Mouse (Mus musculus) thymus, postnatal 0 days (tissue): ENCODE measurements around the gene Cx3cr1. TPM values are rescaled to one million over a fixed set of nuclear protein-coding genes. Genes with fewer than 3 reads are reported as not detected.

Experiments used
- DNase-seq: peaks from one replicate; pipeline ENCODE4 v3.0.0-alpha.2; 2015; ENCODE audit warnings: low spot score
- polyA plus RNA-seq: library from polyadenylated mRNA; unstranded; fragments of >200 nt; fragmentation: Nextera tagmentation; extraction: Ambion mirVana; gene quantifications from 2 replicates; pipeline ENCODE4 v1.2.1, GENCODE M21; 2015

Cx3cr1 gene
- polyA plus RNA-seq, 1 experiment from 2014 or later = 4.3 TPM

DNA sequence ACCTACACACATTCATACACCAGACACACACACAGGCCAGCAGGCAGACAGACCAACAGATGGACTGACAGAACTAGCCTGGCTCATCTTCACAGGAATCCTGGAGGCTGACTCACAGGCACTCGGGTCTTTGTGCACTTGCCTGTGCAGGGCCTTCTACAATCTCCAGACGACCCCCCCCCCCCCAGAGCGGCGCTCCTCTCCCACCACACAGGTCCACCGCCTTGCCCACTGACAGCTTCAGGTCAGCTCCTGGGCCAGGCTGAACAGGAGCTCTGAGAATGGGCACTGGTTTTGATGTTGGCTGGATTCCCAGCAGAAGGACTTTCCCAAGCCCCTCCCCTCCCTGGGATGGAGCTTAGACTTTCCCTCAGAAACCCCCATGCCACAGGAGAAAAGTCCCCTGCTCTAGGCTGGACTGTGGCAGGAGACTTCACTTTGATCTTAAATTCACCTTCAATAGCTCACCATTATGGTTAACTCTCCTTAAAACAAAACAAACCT, 92.1 kb downstream of the Cx3cr1 start:
- no peak for DNase-seq

- peak; percentile 25 for DNase-seq
Measured at GRCm38 (mm10) chr9:119976704-119977556, 92.7 kb downstream of the Cx3cr1 start.

- DNase-seq = no peak
Measured at GRCm38 (mm10) chr9:119975286-119975685, 94.4 kb downstream of the Cx3cr1 start.

DNA sequence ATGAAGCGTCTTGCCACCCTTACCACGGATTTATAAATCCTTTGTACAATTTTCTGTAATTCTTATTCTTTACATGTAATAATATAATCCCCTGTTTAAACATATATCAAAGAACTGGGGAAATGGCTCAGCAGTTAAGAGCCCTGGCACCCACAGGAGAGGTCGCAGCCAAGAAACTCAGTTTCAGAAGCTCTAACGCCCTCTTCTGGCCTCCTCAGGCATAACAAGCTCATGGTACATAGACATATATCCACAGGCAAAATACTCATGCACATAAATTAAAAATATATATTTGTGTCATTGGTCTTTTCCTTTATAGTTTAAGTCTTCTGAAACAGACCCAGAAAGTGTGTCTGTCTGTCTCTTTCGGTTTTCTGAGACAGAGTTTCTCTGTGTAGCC, 95.1 kb downstream of the Cx3cr1 start:
- no peak for DNase-seq

DNA sequence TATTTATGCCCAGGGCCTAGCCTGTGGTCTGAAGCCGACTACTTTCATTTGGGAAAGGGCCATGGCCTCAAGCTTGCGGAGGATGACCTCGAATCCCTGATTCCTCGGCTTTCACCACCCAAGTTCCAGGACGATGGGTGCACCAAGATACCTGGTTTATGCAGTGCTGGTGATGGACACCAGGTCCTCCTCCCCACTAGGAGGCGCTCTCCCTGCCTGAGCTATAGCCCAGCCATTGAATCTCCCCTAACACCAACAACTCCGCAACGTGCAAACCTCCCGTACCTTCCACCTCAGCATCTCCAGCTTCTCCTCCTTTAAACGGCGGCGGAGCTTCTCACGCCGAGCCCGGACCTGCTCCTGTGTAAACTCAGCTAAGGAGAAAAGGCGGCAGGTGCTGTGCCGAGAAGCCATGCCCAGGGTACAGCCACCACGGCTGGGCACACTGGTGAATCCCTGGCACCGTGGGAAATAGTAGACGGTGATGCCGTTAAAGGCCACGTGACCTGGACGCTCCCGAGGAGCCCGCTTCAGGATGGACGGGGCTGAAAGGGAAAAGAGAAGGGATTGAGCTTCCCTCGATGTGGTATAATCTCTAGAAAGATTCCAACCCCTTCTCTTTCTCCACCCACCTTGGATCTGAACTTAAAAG, 95.7 kb downstream of the Cx3cr1 start:
- peak; percentile 44 for DNase-seq

DNA sequence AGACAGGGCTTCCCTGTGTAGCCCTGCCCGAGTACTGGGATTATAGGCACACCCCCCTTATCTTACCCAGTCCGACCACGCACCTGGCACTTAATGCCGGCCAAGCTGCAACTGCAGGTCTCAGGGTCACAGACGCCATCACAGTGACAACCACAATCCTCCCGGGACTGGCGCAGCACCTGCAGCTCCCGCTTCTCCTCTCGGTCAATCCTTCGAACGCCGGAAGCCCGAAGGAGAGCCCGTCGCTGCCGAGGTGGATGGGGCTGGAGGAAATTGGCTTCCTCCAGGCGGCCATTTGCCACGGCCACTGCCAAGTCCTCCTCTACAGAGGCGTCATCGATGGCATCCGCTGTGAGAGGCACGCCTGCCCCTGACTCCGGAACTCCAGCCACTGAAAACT, 96.4 kb downstream of the Cx3cr1 start:
- no peak for DNase-seq

DNA sequence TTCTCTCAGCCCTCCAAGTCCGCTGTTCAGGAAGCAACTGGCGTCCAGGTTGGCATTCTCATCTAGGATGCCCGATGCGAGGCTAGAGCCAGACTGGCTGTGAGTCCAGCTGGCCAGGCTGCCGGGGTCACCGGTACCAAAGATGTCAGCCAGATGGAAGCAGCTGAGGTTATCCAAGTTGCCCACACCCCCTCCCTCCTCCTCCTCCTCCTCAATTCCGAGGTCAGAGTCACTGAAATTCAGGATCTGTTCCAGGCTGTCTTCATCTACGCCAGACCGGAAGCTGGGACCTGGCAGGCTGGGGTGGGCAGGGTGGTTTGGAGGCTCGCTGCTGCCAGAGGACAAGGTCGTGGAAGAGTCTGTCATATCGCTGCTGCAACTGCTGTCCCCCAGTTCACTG, 97.1 kb downstream of the Cx3cr1 start:
- DNase-seq = no peak

DNA sequence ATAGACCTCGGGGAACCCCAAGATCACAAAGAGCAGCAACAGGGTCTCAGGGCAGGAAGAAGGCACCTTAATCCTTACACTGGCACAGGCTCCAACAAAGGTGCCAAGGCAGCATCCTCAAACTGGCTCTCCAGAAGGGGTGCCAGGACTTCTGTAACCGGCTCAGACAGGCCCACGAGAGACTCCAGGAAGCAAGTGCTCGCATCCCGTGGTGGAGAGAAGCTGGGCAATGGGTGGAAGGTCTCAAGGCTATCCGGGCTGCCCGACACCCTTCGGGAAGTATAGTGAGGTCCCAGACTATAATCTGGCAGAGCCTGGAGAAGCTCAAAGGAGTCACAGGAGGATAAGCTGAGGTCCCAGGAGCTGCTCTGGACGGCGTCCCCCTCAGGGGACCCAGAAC, 97.5 kb downstream of the Cx3cr1 start:
- no peak for DNase-seq

DNA sequence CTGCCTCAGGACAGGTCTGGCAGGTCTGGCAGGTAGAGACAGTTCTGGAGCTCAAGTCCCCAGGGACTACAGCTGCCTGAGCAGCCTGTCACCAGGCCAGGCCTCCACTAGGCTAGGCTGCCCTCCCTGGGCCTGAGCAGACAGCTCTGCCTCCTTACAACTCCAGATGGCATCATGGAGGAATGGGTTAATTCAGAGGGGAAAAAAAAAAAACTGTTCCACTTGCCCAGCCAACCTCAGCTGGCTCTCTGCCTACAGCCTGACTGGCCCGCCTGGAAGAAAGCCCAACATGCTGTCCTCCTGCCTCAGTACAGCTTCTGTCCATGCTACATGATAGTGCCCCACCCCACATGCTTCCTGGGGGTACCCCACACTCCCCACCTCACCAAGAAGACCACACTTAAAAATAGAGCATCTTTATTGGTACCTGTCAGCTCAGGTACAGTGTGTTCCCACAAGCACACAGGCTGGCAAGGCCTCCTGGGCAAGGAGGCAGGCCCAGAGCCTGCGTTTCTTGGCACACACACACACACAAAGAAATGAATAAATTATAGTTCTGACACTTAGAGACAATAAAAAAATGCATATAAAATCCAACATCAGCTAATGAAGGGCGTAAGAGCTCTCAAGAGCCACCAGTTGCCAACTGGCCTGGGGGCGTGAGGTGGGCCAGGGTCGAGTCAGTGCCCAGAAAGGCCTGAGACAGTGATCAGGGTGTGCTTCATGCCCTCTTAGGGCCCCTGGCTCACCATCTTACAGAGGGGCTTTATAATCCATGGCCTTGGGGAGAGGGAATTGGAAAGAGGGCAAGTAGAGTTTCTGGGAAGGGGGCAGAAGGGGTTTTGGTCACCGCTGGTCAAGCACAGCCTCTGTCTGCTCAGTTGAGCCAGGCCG, 98.7 kb downstream of the Cx3cr1 start:
- no peak for DNase-seq

GRCm38 (mm10) chr9:119970221-119970620, 99.5 kb downstream of the Cx3cr1 start:
- DNase-seq = peak; percentile 33

- DNase-seq = no peak
Measured at GRCm38 (mm10) chr9:119969811-119970210, 99.9 kb downstream of the Cx3cr1 start.

- no peak for DNase-seq
Measured at GRCm38 (mm10) chr9:119966221-119966910, 103.3 kb downstream of the Cx3cr1 start.

DNA sequence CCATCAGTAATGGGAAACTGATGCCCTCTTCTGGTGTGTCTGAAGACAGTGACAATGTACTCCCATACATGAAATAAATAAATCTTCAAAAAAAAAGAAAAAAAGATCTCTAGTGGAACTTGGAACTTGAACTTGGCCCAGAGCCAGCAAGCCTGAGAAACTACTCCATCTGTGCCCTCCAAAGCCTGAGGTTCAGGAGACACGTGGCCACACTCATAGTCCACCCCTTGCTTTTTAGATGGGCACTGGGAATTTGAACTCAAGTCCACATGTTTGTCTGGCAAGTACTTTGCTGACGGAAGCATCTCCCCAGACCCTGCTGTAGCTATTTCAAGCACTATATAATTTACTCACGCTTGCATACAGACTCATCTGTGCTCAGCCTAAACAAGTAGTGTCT, 104.5 kb downstream of the Cx3cr1 start:
- no peak for DNase-seq

DNA sequence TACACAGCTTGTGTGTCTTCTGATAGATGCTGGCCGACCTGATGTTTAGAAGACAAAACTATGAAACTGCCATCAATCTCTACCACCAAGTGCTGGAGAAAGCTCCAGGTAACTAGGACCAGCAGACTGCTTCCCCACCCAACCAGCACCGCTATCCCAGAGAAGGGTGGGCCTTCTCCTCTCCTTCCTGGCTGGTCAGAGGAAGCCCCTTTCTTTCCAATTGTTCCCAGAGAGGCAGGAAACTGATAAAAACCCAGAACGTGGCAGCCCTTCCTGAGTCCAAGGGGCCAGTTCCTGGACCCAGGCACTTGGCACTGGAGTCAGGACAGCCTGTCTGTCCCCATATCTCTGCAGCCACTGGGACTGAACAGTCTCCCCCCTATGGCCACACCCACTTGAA, 105.5 kb downstream of the Cx3cr1 start:
- no peak for DNase-seq

DNA sequence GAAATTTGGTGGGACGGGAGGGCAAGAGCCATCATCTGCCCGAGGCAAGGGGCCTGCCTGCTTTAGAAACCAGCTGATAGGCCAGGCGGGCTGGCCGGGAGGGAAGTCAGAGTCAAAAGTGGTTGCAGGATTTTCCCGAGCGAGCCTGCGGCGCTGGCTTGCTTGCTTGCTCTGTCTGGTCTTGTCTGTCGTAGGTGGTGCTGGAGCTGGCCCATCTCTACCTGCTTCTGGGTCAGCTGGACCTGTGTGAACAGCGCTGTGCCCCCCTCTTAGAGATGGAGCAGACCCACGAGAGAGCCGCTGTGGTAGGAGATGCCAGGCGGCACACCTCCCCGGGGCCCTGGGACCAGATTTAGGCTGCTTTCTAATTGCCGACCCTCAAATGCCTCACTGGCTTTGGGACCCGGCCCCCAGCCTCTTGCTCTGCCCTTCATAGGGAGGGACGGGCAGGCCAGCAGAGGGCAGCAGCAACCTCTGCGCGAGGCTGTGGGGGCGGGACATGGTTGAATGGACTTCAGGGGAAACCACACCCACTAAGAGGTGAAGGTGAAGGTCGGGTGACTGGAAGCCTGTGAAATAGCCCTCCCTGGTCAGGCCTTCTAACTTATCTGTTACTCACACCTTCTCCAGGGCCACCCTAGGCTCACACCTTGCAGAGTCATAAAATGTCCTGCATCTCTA, 106.6 kb downstream of the Cx3cr1 start:
- DNase-seq = peak; percentile 76

DNA sequence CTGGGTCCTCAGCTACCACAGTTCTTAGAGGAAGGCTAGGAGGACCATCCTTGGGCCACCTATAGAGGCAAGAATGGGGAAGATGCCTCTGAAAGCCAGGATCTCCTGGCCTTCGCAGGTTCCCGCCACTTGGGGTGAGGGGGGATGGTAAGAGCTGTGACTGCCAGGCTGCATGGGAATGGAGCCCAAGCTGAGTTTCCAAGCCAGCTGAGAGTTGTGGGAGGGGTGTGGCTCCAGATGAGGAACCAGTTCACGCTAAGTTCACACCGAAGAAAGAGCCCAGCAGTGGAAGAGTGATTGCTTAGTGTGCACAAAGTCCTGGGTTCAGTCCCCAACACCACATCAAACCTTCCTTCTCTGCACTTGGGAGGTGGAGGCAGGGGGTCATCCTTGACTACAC, 107.5 kb downstream of the Cx3cr1 start:
- no peak for DNase-seq

- DNase-seq = no peak
Measured at GRCm38 (mm10) chr9:119958835-119959234, 110.8 kb downstream of the Cx3cr1 start.

GRCm38 (mm10) chr9:119951388-119951787, 118.3 kb downstream of the Cx3cr1 start:
- no peak for DNase-seq

DNA sequence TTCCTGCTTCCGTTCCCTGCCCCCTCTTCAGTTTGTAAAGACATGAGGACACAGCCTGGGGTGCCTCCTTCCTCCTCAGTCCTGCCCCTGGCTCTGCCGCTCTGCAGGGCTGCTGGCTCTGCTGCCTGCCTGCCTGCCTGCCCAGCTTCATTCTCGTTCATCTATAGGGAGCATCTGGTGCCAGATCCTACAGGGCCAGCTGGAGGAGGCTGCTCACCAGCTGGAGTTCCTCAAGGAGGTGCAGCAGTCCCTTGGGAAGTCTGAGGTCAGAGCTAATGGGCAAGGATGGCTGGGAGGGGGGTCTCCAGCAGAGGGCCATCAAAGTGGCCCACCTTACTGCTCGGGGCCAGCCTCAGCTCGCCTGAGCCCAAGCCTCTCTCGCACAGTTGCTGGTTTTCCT, 119.2 kb downstream of the Cx3cr1 start:
- no peak for DNase-seq

- DNase-seq = no peak
Measured at GRCm38 (mm10) chr9:119948804-119949203, 120.9 kb downstream of the Cx3cr1 start.
